Mouse (Mus musculus): ENCODE data around the gene Tet3. TPM values are rescaled to one million over a fixed set of nuclear protein-coding genes. Genes with fewer than 3 reads are reported as not detected.
"Not testable (repeated sequence)": the region's sequence is repeated elsewhere in the genome, so short reads cannot be mapped to it uniquely, and the experiment has no call there.

Tet3 gene
- polyA plus RNA-seq, 1 experiment: 65.6 TPM

DNA sequence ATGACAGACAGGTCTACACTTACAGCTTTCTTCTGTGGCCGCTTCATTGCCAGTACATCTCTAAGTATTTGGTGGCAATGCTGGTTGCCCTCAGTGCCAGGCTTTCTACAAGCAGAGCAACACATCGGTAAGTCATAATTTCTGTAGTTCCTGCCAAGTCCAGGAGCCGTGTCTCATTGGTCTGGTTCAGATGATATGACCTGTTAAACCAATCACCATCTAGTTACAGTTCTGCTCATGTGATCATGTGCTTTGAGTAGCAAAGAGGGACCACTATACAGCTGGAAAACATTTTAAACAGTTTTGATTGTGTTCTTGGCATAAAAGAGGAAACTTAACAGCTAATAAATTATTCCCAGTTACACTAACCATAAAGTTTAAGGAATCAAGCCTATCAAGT is 111.0 kb downstream of the Tet3 start:
- Histone ChIP-seq H3K4me1 (ENCODE audit: control insufficient read depth, insufficient read depth, low read length) (peaks cover 9% of the 10 kb centered on the region), H3K27ac (ENCODE audit: insufficient read depth, low read depth, low read length) (no peak overlapping the region), H3K4me3 (ENCODE audit: insufficient read depth, low read depth, low read length) (no peak overlapping the region)
- no peak for TF ChIP-seq POLR2A (IDR thresholded peaks at IDR 0.05; ENCODE audit: insufficient read depth, low read depth, low read length)
- no peak for TF ChIP-seq CTCF (IDR thresholded peaks at IDR 0.05; ENCODE audit: insufficient read depth, low read depth, low read length)
- WGBS: 86% methylated on average over 3 of the region's 3 CpGs

DNA sequence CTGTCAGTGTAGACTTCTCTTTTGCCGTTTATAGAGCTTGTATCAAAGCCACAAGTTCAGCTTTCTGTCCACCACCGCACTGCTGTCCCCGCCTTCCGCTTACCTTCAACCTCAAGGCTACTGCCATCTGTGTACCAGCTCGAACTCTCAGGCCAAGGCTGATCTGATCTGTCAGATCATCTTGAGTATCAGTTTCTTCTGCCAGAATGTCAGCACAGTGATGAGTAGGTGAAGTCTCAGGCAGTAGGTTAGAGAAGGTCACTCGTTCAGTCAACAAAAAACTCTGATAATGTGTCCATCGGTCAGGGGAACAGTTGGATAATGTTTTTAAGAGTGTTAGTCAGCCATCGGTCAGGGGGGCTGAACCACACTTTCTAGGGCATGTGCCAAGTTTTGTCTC is 113.6 kb downstream of the Tet3 start:
- 89% methylated on average over 8 of the region's 8 CpGs for WGBS
- H3K4me3 ChIP-seq (ENCODE audit: insufficient read depth, low read depth, low read length); H3K4me1 ChIP-seq (ENCODE audit: control insufficient read depth, insufficient read depth, low read length); H3K27ac ChIP-seq (ENCODE audit: insufficient read depth, low read depth, low read length): not testable (repeated sequence)

DNA sequence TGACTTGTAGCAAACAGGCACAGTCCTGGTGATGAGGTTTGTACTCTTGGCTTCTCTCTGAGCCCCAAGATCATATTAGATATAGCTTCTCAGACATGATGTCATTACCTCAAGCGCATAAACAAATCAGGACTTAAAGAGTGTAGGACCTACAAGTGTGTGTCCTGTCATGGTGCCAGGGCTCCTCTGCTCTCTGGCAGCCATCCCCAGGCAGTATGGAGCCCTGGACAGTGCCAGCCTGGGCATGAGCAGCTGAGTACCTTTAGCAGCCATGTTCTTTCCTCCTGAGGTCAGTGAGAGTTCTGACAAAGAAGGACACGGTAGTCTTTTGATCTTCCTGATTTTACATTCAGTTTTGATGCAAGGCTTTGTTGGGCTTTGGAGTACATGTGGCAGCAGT is 115.9 kb downstream of the Tet3 start:
- TF ChIP-seq CTCF (IDR thresholded peaks at IDR 0.05; ENCODE audit: insufficient read depth, low read depth, low read length): no peak
- TF ChIP-seq POLR2A (IDR thresholded peaks at IDR 0.05; ENCODE audit: insufficient read depth, low read depth, low read length): no peak
- no peak overlapping the region for H3K27ac ChIP-seq (ENCODE audit: insufficient read depth, low read depth, low read length)
- H3K4me1 ChIP-seq (ENCODE audit: control insufficient read depth, insufficient read depth, low read length): no peaks in the 10 kb centered on the region
- WGBS: 79% methylated on average over 2 of the region's 2 CpGs
- no peak overlapping the region for H3K4me3 ChIP-seq (ENCODE audit: insufficient read depth, low read depth, low read length)

DNA sequence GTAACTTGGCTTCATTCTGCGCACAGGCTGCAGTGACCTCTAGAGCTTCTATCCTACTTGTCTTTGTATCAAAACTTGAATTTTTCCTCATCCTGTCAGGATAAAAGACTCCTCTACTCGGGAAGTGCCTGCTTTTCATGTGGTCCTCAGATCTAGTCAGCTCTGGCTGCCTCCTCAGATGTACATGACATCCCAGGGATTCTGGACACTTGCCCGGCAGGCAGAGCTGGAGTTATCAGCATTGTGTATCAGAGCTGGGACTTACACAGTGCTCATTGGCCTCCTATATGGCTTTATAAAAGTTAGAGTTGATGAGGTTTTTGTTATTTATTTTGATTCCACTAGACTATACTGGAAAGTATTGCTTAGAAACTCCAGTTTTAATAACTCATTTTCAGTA is 117.5 kb downstream of the Tet3 start:
- Histone ChIP-seq H3K27ac (ENCODE audit: insufficient read depth, low read depth, low read length) (no peak overlapping the region), H3K4me1 (ENCODE audit: control insufficient read depth, insufficient read depth, low read length) (no peaks in the 10 kb centered on the region), H3K4me3 (ENCODE audit: insufficient read depth, low read depth, low read length) (no peak overlapping the region)
- no peak for TF ChIP-seq CTCF (IDR thresholded peaks at IDR 0.05; ENCODE audit: insufficient read depth, low read depth, low read length)
- no peak for TF ChIP-seq POLR2A (IDR thresholded peaks at IDR 0.05; ENCODE audit: insufficient read depth, low read depth, low read length)
- WGBS: 65% methylated on average over 3 of the region's 3 CpGs

DNA sequence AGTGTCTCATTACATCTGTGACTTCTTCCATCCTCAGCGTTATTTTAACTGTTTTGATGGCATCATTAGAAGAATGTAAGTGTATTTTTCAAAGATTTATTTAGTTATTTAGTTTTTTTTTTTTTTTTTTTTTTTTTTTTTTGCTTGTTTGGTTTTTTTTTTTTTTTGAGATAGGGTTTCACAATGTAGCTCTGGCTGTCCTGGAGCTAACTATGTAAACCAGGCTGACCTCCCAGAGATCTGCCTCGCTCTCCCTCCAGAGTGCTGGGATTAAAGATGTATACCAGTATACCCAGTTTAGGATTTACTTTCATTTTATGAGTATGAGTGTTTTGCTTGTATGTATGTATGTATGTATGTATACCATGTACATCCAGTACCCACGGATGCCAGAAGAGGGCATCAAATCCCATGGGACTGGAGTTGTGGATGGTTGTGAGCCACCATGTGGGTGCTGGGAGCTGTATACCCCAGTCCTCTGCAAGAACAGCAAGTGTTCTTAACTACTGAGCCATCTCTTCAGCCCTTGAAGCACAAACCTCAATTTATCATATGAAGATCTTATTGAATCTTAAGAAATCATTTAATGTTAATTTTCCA is 131.2 kb downstream of the Tet3 start:
- Histone ChIP-seq H3K4me1 (ENCODE audit: control insufficient read depth, insufficient read depth, low read length) (no peaks in the 10 kb centered on the region), H3K4me3 (ENCODE audit: insufficient read depth, low read depth, low read length) (no peak overlapping the region), H3K27ac (ENCODE audit: insufficient read depth, low read depth, low read length) (no peak overlapping the region)
- 90% methylated on average over 3 of the region's 3 CpGs for WGBS
- TF ChIP-seq POLR2A (IDR thresholded peaks at IDR 0.05; ENCODE audit: insufficient read depth, low read depth, low read length) (no peak), CTCF (IDR thresholded peaks at IDR 0.05; ENCODE audit: insufficient read depth, low read depth, low read length) (no peak)

- 51% methylated on average over 6 of the region's 6 CpGs for WGBS
- no peak overlapping the region for H3K4me3 ChIP-seq (ENCODE audit: insufficient read depth, low read depth, low read length)
- no peak overlapping the region for H3K27ac ChIP-seq (ENCODE audit: insufficient read depth, low read depth, low read length)
- TF ChIP-seq POLR2A (IDR thresholded peaks at IDR 0.05; ENCODE audit: insufficient read depth, low read depth, low read length) (no peak), CTCF (IDR thresholded peaks at IDR 0.05; ENCODE audit: insufficient read depth, low read depth, low read length) (no peak)
- H3K4me1 ChIP-seq (ENCODE audit: control insufficient read depth, insufficient read depth, low read length): no peaks in the 10 kb centered on the region
Measured at GRCm38 (mm10) chr6:83326761-83327160, 132.1 kb downstream of the Tet3 start.

DNA sequence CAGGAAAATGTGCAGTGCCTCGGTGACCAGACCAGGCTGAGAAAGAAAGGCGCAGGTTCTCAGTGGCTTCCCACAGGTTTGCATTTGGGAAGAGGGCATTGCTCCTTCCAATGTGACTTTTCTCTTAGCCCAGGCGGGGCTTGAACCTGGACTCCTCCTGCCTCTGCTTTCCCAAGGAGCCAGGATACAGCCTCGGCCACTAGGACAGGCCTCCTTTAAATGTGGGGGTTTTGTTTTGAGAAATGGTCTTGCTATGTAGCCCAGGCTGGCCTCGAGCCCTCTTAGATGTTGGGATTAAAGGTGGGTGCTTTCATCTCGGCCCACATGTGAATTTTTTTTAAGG is 132.5 kb downstream of the Tet3 start:
- Histone ChIP-seq H3K27ac (ENCODE audit: insufficient read depth, low read depth, low read length) (no peak overlapping the region), H3K4me1 (ENCODE audit: control insufficient read depth, insufficient read depth, low read length) (no peaks in the 10 kb centered on the region), H3K4me3 (ENCODE audit: insufficient read depth, low read depth, low read length) (peak overlapping the region; percentile 83)
- TF ChIP-seq CTCF (IDR thresholded peaks at IDR 0.05; ENCODE audit: insufficient read depth, low read depth, low read length) (no peak), POLR2A (IDR thresholded peaks at IDR 0.05; ENCODE audit: insufficient read depth, low read depth, low read length) (no peak)
- 4% methylated on average over 6 of the region's 6 CpGs for WGBS

GRCm38 (mm10) chr6:83325525-83326393 is 133.1 kb downstream of the Tet3 start, which contains the start of the genes Mthfd2 and Mob1a:
Mthfd2 (minus strand) TSS chr6:83325908.
Mob1a (plus strand) TSS chr6:83326016.
- H3K4me3 ChIP-seq (ENCODE audit: insufficient read depth, low read depth, low read length): peak within 1 kb of the TSS; percentile 83
- 1% methylated on average over 65 of the region's 65 CpGs for WGBS
- TF ChIP-seq POLR2A (IDR thresholded peaks at IDR 0.05; ENCODE audit: insufficient read depth, low read depth, low read length) (peak; percentile 96), CTCF (IDR thresholded peaks at IDR 0.05; ENCODE audit: insufficient read depth, low read depth, low read length) (no peak)
- peak within 1 kb of the TSS; percentile 41; the same call in 1 of the 2 replicates for H3K27ac ChIP-seq (ENCODE audit: insufficient read depth, low read depth, low read length)
- H3K4me1 ChIP-seq (ENCODE audit: control insufficient read depth, insufficient read depth, low read length): no peaks in the 10 kb centered on the region

DNA sequence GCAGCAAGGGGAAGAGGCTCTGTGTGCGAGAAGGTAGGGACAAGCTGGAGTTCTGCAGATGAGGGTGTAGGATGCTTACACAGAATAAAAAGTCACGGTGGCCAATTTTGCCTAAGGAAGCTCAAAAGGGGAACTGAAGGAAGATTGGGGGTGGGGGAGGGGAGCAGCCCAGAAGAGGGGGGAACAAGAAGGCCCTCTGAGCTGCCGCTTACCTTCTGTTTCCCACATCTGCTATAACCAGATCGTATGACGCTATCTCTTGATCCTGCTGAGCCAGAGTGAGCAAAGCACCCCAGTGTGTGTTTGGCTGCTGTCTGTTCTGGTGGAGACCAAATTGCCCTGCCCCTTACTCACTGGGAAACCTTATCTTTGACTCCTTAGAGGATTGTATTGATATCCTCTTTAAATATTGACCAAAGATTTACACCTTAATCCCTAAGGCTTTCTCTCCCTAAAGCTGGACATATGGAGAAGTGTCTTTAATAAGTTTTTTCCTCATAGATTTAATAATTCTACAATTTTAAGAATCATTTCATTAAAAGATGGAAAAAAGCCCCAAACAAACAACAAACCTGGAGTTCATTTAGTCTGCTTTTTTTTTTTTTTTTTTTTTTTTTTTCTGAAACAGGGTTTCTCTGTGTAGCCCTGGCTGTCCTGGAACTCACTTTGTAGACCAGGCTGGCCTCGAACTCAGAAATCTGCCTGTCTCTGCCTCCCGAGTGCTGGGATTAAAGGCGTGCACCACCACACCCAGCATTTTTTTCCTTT is 135.0 kb downstream of the Tet3 start:
- no peaks in the 10 kb centered on the region for H3K4me1 ChIP-seq (ENCODE audit: control insufficient read depth, insufficient read depth, low read length)
- H3K27ac ChIP-seq (ENCODE audit: insufficient read depth, low read depth, low read length): no peak overlapping the region
- TF ChIP-seq CTCF (IDR thresholded peaks at IDR 0.05; ENCODE audit: insufficient read depth, low read depth, low read length): no peak
- TF ChIP-seq POLR2A (IDR thresholded peaks at IDR 0.05; ENCODE audit: insufficient read depth, low read depth, low read length): no peak
- H3K4me3 ChIP-seq (ENCODE audit: insufficient read depth, low read depth, low read length): no peak overlapping the region
- WGBS: 88% methylated on average over 8 of the region's 8 CpGs
